Mouse (Mus musculus): ENCODE data around the gene Zswim9. TPM values are rescaled to one million over a fixed set of nuclear protein-coding genes. Genes with fewer than 3 reads are reported as not detected.

Gene Zswim9
- total RNA-seq (2015; ENCODE audit: low replicate concordance) (5.9 and 8.6 TPM in 2 replicates), total RNA-seq (2017; ENCODE audit: low replicate concordance) (5.1 and 7.1 TPM in 2 replicates)

DNA sequence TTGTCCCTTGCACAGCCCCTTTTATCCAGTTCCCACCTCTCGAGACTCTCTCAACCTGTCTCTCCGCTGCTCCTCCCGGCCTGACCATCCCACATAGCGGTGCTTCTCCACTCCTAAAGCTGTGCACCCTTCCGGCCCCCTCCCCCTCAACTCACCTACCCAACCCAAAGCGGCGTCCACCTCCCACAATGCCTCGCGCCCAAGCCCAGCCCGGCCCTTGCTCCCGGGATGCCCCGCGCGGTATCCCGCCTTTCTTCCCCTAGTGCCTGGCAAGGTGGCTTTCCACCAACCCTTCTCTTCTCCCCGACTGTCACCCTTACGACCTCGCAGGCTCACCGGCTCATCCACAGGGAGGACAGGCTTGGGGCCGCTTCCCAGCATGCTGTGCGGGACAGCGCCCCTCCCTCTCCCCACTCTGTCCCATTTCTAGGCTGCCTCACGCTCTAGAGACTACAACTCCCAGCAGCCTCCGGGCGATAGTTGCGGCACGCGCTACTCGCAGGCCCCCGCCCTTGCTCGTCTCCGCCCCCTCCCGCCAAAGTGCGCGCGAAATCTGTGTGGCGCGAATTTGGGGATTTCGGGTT, at the start of gene Zswim9:
Gene Zswim9, minus strand, starts transcription at position 414 of the 584 bp plus-strand sequence.
- peak; percentile 93 for ATAC-seq (replicated peaks; ENCODE audit: low FRiP score, poor library complexity, severe bottlenecking)

DNA sequence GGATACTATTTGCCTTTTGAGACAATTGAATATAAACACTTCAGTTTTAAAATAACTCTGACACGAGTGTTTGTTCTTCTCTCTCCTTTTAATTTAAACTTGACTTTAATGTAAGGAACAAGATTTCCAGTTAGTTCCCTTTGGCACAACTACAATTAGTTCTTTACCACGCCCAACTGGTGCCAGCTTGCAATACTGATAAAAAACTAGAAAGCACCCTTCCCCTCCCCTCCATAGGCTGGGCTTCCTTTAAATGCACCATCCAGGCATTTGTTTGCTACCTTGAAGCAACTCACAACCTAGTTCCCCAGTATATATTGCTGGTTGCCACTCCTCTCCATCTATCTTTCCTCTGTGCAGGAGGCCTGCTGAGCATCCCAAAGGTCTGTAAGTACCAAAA, 45.8 kb upstream of the Zswim9 start, which contains the start of gene Pla2g4c:
Gene Pla2g4c, plus strand, starts transcription at position 340 of the 400 bp plus-strand sequence.
- peak; percentile 85 for ATAC-seq (replicated peaks; ENCODE audit: low FRiP score, poor library complexity, severe bottlenecking)

DNA sequence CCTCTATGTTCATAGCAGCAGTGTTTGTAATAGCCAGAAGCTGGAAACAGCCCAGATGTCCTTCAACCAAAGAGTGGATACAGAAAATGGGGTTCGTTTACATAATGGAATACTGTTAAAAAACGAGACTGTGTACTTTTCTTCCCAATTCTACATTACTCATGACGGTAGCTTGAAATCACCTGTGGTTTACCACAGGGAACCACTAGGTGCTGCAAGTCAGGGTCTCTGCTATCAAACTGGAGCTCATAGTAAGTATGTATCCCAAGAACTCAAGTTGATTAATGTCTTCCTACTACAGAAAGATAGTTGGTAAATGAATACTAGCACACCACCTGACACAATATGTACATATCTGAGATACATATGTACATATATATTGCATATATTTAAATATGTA, 42.9 kb upstream of the Zswim9 start:
- ATAC-seq (replicated peaks; ENCODE audit: low FRiP score, poor library complexity, severe bottlenecking), result no peak

DNA sequence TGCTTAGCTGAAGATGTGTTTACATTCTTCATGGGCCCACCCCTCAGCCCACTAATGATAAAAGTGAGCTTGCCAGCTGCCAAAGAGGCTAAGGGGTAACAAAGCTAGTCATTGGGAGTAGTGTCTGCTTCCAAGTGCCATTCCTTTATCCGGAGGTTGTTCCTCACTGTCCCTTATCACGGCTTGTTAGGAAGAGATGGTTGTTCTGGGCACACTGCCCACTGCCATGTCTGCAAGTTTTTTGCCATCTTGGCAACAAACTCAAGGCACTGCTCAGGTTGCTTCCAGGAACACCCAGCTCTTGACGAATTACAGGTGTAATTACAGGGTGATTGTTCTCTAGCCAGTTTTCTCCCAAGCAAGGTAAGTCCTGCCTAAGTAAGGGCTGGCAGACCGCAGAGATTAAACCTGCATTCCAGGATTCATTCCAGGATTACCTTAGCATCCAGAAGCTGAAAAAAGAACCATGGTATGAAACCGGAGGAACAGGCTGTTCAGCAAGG, 35.6 kb upstream of the Zswim9 start:
- ATAC-seq (replicated peaks; ENCODE audit: low FRiP score, poor library complexity, severe bottlenecking), result no peak

DNA sequence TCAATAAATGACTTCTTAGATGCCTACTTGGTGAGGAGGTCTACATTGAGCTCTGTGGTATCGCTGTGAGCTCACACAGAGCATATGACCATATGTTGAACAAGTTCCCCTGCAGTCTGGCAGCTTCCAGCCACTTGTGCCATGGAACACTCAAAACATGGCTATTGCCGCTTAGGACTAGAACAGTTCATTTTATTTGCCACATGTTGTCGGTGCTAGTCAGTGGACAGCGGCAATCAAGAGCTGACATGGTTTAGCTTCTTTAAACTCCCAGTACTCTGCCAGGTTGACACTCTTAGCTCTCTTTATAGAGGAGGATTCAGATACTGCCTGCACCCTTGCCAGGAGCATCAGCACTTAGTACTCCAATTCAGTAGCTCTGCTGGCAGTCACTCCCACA, 32.9 kb upstream of the Zswim9 start:
- ATAC-seq (replicated peaks; ENCODE audit: low FRiP score, poor library complexity, severe bottlenecking), result no peak

DNA sequence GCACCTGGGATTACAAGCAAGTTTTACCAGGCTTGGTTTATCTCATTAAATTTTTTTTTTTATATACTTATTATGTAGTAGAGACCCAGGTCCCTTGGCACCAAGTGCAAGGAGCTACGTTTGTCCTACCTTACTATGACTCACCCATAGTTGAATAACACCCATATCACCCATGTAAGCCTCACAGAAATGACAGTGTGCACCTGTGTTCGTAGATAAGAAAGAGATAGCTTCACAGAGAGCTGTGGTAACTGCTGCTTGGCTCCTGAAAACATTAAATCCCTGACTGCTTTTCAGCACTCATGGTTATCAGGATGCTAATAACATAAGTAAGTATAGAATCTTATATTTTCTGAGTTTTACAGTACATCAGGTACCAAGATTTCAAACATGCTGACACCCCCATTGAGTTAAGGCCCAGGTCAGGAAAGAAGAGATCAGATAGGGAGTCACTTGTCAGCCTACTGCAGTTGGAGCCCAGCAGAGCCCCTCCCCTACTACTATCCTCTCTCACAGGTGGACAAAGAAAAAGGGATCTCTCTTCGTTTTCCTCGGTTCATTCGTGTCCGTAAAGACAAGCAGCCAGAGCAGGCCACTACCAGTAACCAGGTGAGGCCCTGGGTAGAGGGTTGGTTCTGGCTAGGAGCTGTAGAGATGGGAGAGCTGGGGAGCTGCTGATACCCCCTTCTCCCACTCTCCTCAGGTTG, 32.1 kb upstream of the Zswim9 start:
- ATAC-seq (replicated peaks; ENCODE audit: low FRiP score, poor library complexity, severe bottlenecking), result no peak

DNA sequence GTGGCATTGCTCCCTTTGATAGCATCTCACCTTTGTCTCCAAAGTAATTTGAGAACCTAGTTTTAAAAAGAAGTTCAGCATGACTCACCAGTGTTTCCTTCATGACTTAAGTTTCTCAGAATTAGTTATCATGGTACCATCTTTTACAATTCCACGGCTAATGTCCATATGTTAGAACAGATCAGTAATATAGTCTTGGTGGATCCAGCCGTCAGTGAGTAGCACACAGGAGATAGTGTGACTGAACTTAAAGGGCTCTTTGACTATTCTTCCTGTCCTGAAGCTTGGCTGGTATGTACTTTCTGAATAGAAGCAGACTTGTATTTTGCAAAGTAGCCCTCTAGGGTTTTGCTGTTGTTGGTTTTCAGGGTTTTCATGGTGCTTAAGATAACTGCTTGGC, 30.9 kb upstream of the Zswim9 start:
- ATAC-seq (replicated peaks; ENCODE audit: low FRiP score, poor library complexity, severe bottlenecking), result no peak

DNA sequence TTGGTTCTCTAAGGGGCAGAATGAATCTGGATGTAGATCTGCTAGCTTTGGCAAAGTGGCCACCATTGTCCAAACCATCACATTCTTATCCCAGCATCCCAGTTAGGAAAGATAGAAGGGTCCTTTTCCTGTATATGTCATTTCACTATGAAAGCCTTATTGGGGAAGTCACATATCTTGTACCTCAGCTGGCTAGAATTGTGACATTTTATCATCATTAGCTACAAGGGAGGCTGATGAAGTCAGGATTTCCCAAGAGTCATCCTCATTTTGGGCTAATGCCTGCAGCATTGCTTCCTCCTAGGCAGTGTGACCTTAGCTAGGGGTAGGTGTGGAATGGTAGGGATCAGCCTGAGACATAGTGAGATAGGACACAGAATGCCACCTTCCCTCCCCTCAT, 24.9 kb upstream of the Zswim9 start:
- ATAC-seq (replicated peaks; ENCODE audit: low FRiP score, poor library complexity, severe bottlenecking), result no peak

DNA sequence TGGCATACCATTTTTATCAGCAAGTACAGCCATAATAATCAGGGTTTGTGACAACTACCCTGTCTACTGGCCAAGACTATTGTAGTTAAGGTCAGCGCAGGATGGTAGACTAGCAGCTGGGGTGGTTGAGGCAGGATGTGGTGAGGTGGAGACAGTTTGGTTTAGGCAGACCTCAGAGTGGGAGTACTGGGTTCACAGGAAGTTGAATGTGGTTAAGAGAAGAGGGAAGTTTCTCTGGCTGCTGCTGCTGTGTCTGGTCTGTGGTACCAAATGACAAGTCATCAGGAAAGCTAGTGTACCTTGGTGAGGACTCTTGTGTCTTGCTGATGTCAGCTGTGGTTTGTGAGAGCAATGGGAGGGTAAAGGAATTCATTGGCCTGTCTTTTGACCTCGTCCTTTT, 24.3 kb upstream of the Zswim9 start:
- ATAC-seq (replicated peaks; ENCODE audit: low FRiP score, poor library complexity, severe bottlenecking), result no peak

DNA sequence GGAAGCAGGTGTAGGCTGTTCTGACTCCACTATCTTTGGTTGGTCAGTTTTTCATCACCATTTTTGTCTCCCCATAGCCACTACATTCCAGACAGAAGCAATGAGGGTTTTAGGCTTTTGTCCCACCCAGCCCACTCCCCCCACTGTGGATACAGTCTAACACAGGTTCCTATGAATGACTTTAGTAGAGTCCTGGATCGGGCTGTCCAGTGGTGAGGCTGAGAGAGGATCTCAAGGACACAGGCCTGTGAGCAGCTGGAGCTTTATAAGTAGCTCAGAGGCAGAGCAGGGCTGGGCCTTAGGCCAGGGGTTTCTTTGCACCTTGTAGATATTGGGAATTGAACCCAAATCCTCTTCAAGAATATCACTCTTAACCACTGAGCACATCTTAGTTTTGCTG, 23.1 kb upstream of the Zswim9 start:
- no peak for ATAC-seq (replicated peaks; ENCODE audit: low FRiP score, poor library complexity, severe bottlenecking)

DNA sequence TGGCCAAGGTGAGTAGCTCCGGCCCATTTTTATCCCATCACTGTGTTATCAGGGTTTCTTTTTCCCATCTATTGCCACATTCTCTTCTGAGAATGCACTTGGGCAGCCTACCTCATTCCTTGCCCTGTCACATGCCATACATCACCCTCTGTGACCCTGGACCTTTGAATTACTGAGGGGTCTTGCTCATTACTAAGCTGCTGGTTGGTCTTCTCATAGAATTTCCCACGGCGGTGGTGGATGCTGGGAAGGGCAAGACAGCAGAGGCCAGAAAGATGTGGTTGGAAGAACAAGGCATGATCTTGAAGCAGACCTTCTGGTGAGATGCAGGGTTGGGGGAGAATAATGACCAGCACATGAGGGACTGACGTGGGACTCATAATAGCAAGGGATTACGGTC, 20.3 kb upstream of the Zswim9 start:
- no peak for ATAC-seq (replicated peaks; ENCODE audit: low FRiP score, poor library complexity, severe bottlenecking)

DNA sequence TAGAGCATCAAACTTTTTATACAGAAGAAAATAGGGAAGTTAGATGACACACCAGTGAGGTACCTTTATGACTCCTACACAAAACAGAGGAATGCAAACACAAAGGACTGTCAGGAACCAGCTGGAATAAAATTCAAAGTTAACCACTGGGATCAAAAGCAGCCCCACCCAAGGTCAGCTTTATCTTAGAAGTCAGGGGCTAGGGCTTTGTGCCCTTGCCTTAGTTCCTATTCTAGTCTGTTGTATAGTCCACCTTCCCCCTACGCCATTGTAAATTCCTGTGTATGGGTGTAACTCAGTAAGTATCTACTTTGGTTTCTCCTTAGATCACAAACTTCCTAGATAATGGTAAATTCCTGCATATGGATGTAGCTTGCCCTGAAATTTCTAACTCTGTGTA, 19.1 kb upstream of the Zswim9 start:
- ATAC-seq (replicated peaks; ENCODE audit: low FRiP score, poor library complexity, severe bottlenecking), result no peak

DNA sequence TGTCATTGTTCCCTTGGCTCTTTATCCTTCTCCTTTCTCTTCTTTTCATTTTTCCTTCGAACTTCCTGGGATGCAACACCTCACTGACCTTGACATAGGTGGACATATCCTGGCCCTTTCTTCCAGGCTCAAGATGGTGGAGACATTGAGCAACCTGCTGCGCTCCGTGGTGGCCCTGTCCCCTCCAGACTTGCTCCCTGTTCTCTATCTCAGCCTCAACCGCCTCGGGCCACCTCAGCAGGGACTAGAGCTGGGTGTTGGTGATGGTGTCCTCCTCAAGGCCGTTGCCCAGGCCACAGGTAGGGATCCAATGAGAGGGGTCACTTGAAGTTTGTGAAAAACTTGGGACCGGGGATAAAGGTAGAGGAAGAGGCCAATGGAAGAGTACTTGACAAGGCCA, 16.7 kb upstream of the Zswim9 start:
- ATAC-seq (replicated peaks; ENCODE audit: low FRiP score, poor library complexity, severe bottlenecking), result no peak

DNA sequence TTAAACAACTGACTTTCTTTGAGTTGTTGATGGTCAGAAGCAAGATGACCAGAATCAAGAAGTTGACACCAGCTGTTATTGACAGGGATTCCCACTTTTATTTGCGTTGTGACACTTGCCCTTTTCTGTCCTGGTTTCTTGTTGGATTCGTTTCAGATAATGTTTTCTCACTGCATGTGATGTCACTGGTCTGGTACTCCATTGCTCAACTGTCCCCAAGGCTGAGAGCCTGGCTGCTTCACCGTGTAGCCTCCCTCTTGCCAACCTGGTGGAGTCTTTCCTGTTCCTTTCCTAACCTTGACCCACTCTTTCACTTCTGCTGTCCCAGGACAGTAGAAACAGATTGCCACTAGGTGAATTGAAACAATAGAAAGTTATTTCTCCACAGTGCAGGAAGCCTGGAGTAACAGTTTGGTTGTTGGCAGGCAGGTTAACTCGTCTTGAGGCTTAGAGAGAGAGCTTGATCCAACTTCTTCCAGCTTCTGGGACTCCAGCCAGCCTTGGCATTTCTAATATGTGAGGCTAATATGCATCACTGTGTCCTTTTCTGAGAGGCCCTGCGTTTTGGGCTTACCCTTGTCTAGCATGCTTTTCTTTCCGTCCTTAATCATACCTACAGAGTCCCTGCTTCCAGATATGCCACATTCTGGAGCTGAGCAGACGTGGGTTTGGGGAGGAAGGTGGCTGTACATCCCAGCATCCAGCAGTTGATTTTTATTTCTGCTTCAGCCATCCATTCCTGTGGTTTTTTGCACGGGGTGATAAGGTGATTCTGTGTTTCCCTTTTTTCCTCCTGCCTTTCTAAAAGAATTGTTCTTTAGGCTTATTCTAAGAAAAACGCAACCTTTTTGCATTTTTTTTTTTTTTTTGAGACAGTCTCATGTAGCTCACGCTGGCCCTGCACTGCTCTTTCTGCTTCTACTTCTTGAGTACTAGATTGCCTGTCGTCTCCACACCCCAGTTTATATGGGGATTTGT, 15.6 kb upstream of the Zswim9 start:
- no peak for ATAC-seq (replicated peaks; ENCODE audit: low FRiP score, poor library complexity, severe bottlenecking)

DNA sequence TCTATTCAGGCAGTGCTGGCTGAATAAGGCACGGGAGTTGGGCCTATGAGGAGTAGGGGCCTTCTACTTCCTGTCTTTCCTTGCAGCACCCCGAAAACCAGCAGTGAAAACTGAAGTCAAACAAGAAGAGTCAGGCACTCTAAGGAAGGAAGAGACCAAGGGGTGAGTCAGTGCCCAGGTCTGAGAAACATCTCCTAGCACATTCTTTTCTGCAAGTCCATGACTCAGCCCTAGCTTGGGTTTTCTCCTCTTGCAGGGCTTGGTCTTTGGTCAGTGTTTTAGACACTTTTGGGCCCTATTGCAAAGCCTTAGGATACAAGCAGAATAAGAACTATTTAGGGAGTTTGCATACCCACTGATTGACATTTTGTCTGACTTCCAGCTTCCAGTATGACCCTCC, 12.8 kb upstream of the Zswim9 start:
- no peak for ATAC-seq (replicated peaks; ENCODE audit: low FRiP score, poor library complexity, severe bottlenecking)

DNA sequence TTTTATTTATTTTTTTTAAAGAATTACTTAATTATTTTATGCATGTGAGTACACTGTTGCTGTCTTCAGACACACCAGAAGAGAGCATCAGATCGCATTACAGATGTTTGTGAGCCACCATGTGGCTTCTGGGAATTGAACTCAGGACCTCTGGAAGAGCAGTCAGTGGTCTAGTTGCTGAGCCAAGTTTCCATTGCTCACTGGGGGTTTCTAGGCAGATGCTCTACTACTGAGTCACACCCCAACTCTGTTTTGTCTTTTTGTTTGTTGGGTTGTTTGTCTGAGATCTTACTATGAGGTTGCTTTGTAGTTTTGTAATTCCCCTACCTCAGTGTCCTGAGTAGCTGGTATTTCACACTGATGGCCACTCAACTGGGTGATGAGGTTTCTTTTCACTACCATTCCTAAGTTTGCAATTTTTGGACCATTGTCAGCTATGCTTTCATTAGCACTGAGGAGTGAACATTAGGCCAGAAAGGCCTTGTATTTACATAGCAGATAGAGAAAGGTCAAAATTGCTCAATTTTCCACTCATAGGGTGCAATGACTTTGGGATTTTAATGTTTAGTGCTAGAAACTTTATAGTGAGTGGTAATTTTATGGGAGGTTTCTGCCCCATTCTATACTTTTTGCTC, 11.6 kb upstream of the Zswim9 start:
- ATAC-seq (replicated peaks; ENCODE audit: low FRiP score, poor library complexity, severe bottlenecking), result no peak

DNA sequence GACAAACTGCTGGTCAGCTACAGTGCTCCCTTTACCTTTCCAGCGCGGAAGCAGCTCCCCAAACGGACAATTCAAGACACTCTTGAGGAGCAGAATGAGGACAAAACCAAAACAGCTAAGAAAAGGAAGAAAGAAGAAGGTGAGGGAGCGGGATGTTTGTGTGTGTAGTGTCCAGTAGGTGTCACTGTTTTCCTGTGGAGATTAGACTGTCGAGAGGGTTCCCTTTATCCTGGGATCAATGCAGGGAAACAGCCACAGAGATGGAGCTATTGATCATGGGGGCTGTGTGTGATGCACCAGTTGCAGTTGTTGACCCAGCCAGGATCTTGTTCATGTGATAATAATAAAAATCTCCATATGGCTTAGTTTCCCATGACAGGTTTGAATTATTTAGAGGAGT, 10.1 kb upstream of the Zswim9 start:
- ATAC-seq (replicated peaks; ENCODE audit: low FRiP score, poor library complexity, severe bottlenecking), result 0 out of 2 replicates have a peak, but pooled peaks have one; percentile 40

DNA sequence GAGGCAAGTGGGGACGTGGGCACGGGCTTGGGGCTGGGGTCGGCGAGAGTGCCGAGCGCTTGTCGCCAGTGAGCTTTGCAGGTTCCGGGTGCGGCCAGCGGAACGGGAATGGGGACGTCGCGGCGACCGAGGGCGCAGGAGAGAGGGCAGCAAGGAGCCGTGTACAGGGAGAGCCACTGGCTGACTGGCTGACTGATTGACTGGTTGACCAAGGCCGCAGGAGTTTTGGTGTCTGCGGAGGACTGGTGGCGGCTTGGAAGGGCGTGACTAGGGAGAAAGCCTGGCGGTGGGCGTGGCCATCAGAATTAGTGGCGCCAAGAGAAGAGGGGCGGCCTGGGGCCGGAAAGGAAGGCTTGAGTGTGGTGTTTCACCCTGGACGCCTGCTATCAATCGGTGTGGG, 436 bp upstream of the Zswim9 start:
- peak; percentile 65 for ATAC-seq (replicated peaks; ENCODE audit: low FRiP score, poor library complexity, severe bottlenecking)

DNA sequence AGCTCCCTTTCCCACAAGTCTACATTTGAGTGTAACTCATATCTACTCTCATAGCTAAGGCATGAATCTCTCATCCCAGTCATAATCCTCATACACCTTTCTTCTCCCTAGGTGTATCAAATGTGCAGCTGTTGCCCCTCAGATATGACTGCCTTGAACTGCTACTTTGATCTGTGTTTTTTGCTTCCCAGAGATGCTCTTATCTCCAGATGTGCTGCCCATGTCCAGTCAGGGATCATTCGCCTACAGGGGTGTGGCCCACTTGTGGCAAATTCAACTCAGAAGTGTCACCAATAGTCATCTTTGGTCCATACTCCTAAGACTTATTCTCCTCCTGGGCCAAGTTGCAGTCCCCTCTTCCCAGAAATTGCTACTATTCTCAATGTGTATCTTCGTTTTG, 688 bp downstream of the Zswim9 start:
- ATAC-seq (replicated peaks; ENCODE audit: low FRiP score, poor library complexity, severe bottlenecking), result peak; percentile 49

DNA sequence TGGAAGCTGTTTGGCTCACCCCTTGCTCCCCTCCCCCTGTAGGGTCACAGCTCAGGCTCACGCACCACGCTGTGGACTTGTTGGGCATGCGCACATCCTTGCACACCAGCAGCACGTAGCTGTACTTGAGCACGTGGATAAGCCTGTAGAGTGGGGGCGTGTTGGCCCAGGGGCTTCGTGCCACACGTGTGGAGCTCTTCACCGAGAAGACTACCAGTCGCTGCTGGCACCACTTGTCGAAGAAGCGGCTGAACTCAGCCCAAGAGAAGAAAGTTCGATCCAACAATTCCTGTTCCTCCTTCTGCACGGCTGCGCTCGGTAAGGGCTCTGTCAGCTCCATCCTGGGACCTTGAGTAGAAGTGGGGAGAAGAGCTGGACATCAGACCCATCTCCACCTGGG, 1.4 kb downstream of the Zswim9 start, which contains the start of gene Lig1:
Gene Lig1, plus strand, starts transcription at position 203 of the 400 bp plus-strand sequence.
- ATAC-seq (replicated peaks; ENCODE audit: low FRiP score, poor library complexity, severe bottlenecking), result no peak
